ENCODE assay signal across 15 mouse cellular contexts in the genomic region with DNA sequence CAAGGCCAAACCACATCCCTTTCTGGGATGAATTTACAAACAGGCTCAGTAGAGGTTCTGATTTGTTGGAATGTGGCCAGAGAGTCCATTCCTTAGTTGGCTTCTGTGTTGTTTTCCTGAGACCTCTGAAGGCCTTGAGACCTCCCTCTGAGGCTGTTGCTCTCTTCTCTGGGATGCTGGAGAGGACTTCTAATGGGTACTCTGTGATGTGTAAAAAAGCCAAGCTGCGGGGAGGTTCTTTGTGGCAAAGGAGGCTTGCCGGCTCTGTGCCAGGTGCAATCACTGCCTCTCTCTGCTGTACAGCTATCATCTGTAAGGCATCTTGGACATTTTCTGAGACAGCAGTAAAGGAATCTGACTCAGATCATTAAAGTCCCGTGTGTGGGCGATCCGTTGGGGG.
DNase-seq lines count a peak whose midpoint lies in the region.
"Had no signal": no experiment of that assay in that cellular context is flagged by ENCODE, and none has a peak within 500 bp of the region (broad histone marks: within the 10 kb centered on the region; RNA-seq: fewer than 3 reads in every experiment).

No protein-coding gene starts in this region.

- DNase-seq in kidney, postnatal 4 days, result peak; percentile 11 to 23
- DNase-seq in kidney, adult 9 months, result no peak
- peak; percentile 3 for DNase-seq in ovary, adult 18-20 months (ENCODE audit: low spot score)
- DNase-seq in ovary, postnatal 14 days (ENCODE audit: low spot score), result no peak
- peak; percentile 9 for DNase-seq in brain, adult 2 months (ENCODE audit: low read depth, low spot score)
- no peak for DNase-seq in thymus, postnatal 25 days
- no peak for DNase-seq in urinary bladder, postnatal 10 days (ENCODE audit: low spot score)
- DNase-seq: adrenal gland, postnatal 14 days; cerebellum, adult 18-20 months; gastrocnemius, postnatal 36 days; heart, postnatal 10 days; kidney, postnatal 14 days; layer of hippocampus, adult 9-11 months; liver; thymus, postnatal 4 days had no signal

Comparison
In these comparisons a context has a peak if more than half of its experiments do, and no peak if none do; other contexts are left out.
1. DNase-seq: peak in kidney, postnatal 4 days (2 of 2), ovary, adult 18-20 months (single experiment) and brain, adult 2 months (single experiment); none in kidney, adult 9 months (single experiment), ovary, postnatal 14 days (single experiment), thymus, postnatal 25 days (single experiment) and urinary bladder, postnatal 10 days (single experiment).